Mouse (Mus musculus): ENCODE measurements around the gene Gm28635. TPM values are rescaled to one million over a fixed set of nuclear protein-coding genes. Genes with fewer than 3 reads are reported as not detected.
A peak's percentile ranks its signal among the peaks of the same experiment; 100 is the strongest.

The Gm28635 gene
- total and polyA plus RNA-seq, 3 experiments: 5.8 to 5.9 TPM; not detected in 1

DNA sequence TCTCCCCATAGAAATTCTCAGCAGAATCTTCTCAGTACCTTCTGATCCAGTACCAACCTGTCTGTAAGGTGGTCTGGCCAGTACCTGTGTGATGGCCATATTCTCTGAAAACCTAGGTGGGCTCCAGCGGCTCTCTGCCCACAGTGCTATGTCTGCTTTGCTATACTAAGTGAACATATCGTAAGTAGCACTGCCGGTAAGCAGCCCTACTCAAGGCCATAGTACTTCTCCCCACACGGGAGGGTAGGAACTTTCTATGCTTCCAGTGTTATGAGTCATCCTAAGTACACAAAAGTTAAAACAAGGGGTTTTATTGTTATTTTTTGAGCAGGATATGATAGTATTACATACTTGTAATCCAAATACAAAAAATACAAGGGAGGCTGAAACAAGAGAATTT, 43.8 kb downstream of the Gm28635 start:
- intact Hi-C loops (cut with DNase I): no loop called here

DNA sequence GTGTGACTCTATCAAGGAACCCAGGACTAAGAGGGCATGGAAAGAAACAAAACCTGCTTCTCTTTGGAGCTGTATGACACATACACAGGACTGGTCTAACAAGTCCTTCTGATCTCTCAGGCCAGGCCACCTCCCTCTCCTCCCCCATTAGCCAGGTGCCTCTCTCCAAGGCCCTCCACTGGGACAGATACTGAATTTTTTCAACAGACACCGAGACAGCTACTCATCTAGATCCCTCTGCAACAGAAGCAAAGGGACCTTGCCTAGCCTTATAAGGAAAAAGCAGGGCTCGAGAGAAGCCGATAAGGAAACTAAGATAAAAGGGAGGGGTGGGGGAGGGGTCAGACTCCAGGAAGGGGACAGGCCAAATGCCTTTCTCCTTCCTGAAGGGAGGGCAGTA, 44.8 kb downstream of the Gm28635 start:
- H3K9ac ChIP-seq (ENCODE audit: low read depth, low read length): peak overlapping the region; percentile 53
- peaks cover 5% of the 10 kb centered on the region for H3K79me2 ChIP-seq (replicated peaks; ENCODE audit: control insufficient read depth, insufficient read depth, low read length)
- peaks cover 44% of the 10 kb centered on the region for H3K4me1 ChIP-seq (ENCODE audit: control insufficient read depth, insufficient read depth, low read length)
- peaks cover 69% of the 10 kb centered on the region for H3K36me3 ChIP-seq (ENCODE audit: control insufficient read depth, insufficient read depth, low read length)
- no peak for DNase-seq
- no peak for TF ChIP-seq CTCF (IDR thresholded peaks at IDR 0.05)
- TF ChIP-seq EP300 (IDR thresholded peaks at IDR 0.05; ENCODE audit: insufficient read depth, low read depth, low read length): 0 out of 2 replicates have a peak, but pooled peaks have one; percentile 26
- H3K27me3 ChIP-seq (ENCODE audit: control insufficient read depth, insufficient read depth, low read length): no peaks in the 10 kb centered on the region
- peak overlapping the region; percentile 87 for H3K27ac ChIP-seq
- peak overlapping the region; percentile 9; the same call in 1 of the 2 replicates for H3K4me3 ChIP-seq
- 0% methylated on average over 3 of the region's 3 CpGs for WGBS
- intact Hi-C loops (cut with DNase I): loop anchor here (2.0 kb wide), 1 partner anchor 18 kb away; the partner anchor contains the start of gene Ctnnd1

More for the DNA sequence above, 43.8 kb downstream of the Gm28635 start:
- 18% methylated on average over 4 of the region's 4 CpGs for WGBS
- no peaks in the 10 kb centered on the region for H3K27me3 ChIP-seq (ENCODE audit: control insufficient read depth, insufficient read depth, low read length)
- DNase-seq: no peak
- no peak for TF ChIP-seq EP300 (IDR thresholded peaks at IDR 0.05; ENCODE audit: insufficient read depth, low read depth, low read length)
- TF ChIP-seq POLR2A (IDR thresholded peaks at IDR 0.05; ENCODE audit: insufficient read depth, low read depth, low read length): no peak
- TF ChIP-seq CTCF (IDR thresholded peaks at IDR 0.05): no peak
- H3K27ac ChIP-seq: peak overlapping the region; percentile 87
- H3K36me3 ChIP-seq (ENCODE audit: control insufficient read depth, insufficient read depth, low read length): peaks cover 71% of the 10 kb centered on the region
- H3K4me3 ChIP-seq: peak overlapping the region; percentile 13; the same call in 1 of the 2 replicates
- 0 out of 2 replicates have a peak overlapping the region, but pooled peaks have one; percentile 7 for H3K9ac ChIP-seq (ENCODE audit: low read depth, low read length)
- peaks cover 6% of the 10 kb centered on the region for H3K79me2 ChIP-seq (replicated peaks; ENCODE audit: control insufficient read depth, insufficient read depth, low read length)
- peaks cover 44% of the 10 kb centered on the region for H3K4me1 ChIP-seq (ENCODE audit: control insufficient read depth, insufficient read depth, low read length)

DNA sequence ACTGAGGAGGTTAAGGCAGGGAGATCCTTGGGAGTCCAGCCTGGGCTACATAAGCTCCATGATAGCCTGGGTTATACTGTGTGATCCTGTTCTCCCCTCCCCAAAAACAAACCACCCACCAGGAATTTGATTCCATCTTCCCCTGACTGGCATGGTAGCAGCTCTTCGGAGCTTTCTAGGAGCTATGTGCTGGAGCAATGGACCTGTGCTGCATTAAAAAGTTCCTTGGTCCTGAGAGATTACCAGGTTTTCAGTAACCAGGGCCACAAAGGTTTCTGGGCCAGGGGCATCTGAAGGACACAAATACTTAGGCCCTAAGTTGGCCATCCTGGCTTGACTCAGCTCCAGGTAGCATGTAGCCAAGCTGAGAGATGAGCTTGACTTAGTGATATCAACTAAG, 45.8 kb downstream of the Gm28635 start:
- no peaks in the 10 kb centered on the region for H3K27me3 ChIP-seq (ENCODE audit: control insufficient read depth, insufficient read depth, low read length)
- TF ChIP-seq POLR2A (IDR thresholded peaks at IDR 0.05; ENCODE audit: insufficient read depth, low read depth, low read length): no peak
- no peak for TF ChIP-seq EP300 (IDR thresholded peaks at IDR 0.05; ENCODE audit: insufficient read depth, low read depth, low read length)
- no peak for TF ChIP-seq CTCF (IDR thresholded peaks at IDR 0.05)
- H3K27ac ChIP-seq: peak overlapping the region; percentile 87
- no peak for DNase-seq
- H3K4me3 ChIP-seq: no peak overlapping the region
- H3K4me1 ChIP-seq (ENCODE audit: control insufficient read depth, insufficient read depth, low read length): peaks cover 46% of the 10 kb centered on the region
- H3K36me3 ChIP-seq (ENCODE audit: control insufficient read depth, insufficient read depth, low read length): peaks cover 68% of the 10 kb centered on the region
- H3K9ac ChIP-seq (ENCODE audit: low read depth, low read length): no peak overlapping the region
- H3K79me2 ChIP-seq (replicated peaks; ENCODE audit: control insufficient read depth, insufficient read depth, low read length): peaks cover 2% of the 10 kb centered on the region
- WGBS: 85% methylated on average over 1 of the region's 1 CpGs
- intact Hi-C loops (cut with DNase I): loop anchor here (2.0 kb wide), 1 partner anchor 19 kb away; the partner anchor contains the start of gene Ctnnd1

DNA sequence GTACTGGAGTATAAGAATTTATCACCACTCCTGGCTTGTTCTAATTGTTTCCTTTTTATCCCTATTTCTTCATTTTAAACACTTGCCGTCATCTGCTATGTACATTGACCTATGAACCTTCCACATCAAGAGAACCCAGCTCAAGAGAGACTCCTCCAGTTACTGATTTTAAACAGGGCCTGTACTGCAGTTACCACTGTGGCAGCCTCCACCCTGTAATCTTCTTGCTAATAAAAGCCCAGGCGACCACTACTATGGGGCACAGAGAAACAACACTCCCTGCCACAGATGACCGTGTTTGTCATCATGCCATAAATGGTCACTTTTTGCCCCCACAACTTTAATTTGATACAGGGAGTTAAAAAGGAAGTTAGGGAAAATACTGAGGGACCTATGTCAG, 50.8 kb downstream of the Gm28635 start:
- Histone ChIP-seq H3K4me1 (ENCODE audit: control insufficient read depth, insufficient read depth, low read length) (peaks cover 32% of the 10 kb centered on the region), H3K27me3 (ENCODE audit: control insufficient read depth, insufficient read depth, low read length) (no peaks in the 10 kb centered on the region), H3K36me3 (ENCODE audit: control insufficient read depth, insufficient read depth, low read length) (peaks cover 75% of the 10 kb centered on the region), H3K9ac (ENCODE audit: low read depth, low read length) (0 out of 2 replicates have a peak overlapping the region, but pooled peaks have one; percentile 34), H3K79me2 (replicated peaks; ENCODE audit: control insufficient read depth, insufficient read depth, low read length) (peaks cover 8% of the 10 kb centered on the region), H3K27ac (peak overlapping the region; percentile 6; the same call in 1 of the 2 replicates), H3K4me3 (no peak overlapping the region)
- intact Hi-C loops (cut with DNase I): no loop called here
- WGBS: 28% methylated on average over 3 of the region's 3 CpGs
- DNase-seq: no peak
- TF ChIP-seq CTCF (IDR thresholded peaks at IDR 0.05): no peak
- TF ChIP-seq EP300 (IDR thresholded peaks at IDR 0.05; ENCODE audit: insufficient read depth, low read depth, low read length): no peak
- no peak for TF ChIP-seq POLR2A (IDR thresholded peaks at IDR 0.05; ENCODE audit: insufficient read depth, low read depth, low read length)

DNA sequence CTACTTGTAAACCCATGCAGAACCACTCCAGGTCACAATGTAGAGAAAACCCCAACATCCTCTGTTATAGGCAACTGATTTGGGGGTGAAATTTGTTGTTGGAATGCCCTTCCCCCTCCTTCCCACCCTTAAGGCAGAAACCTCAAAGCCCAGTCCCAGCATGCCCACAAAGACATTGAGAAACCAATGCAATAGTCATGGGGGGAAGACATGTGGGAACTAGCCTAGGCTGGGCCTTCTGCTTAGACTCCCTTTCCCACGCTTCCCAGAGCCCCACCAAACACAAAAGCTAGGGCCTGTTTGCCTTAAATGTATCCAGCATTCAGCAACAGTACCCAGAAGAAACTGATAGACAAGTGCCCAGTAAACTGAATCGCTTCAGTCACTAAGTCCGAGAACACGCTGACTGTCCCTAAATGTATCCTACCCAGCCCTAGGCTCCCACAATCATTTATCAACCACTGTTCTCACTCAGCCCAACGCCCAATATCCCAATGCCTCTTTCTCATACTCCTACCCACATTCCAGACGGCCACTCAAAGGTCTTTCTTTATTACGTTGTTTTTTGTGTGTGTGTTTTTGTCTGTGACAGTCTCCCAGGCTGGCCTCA, 51.4 kb downstream of the Gm28635 start:
- no peak for DNase-seq
- H3K4me1 ChIP-seq (ENCODE audit: control insufficient read depth, insufficient read depth, low read length): peaks cover 28% of the 10 kb centered on the region
- peaks cover 75% of the 10 kb centered on the region for H3K36me3 ChIP-seq (ENCODE audit: control insufficient read depth, insufficient read depth, low read length)
- H3K9ac ChIP-seq (ENCODE audit: low read depth, low read length): no peak overlapping the region
- H3K27me3 ChIP-seq (ENCODE audit: control insufficient read depth, insufficient read depth, low read length): no peaks in the 10 kb centered on the region
- H3K4me3 ChIP-seq: no peak overlapping the region
- H3K27ac ChIP-seq: no peak overlapping the region; the same call in 1 of the 2 replicates
- 70% methylated on average over 7 of the region's 7 CpGs for WGBS
- no peak for TF ChIP-seq CTCF (IDR thresholded peaks at IDR 0.05)
- TF ChIP-seq EP300 (IDR thresholded peaks at IDR 0.05; ENCODE audit: insufficient read depth, low read depth, low read length): no peak
- TF ChIP-seq POLR2A (IDR thresholded peaks at IDR 0.05; ENCODE audit: insufficient read depth, low read depth, low read length): no peak
- peaks cover 8% of the 10 kb centered on the region for H3K79me2 ChIP-seq (replicated peaks; ENCODE audit: control insufficient read depth, insufficient read depth, low read length)
- intact Hi-C loops (cut with DNase I): no loop called here

DNA sequence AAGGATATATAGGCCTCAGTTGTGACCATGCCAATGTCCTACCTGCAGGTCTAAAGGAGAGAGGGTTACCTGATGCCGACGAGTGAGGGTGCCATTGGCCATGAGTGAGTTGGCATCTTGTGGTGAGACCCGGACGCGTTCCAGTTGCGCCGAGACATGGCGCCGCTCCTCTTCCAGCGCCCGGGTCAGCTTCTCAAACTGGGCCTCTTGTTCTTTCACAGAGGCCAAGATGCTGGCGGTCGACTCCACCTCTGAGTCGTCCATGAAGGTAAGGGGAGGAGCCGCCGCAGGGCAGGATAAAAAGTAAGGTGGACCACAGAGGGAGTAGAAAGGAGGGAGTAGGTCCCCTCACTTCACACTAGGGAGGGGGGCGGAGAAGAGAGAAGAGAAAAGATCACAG, 53.6 kb downstream of the Gm28635 start:
- H3K4me1 ChIP-seq (ENCODE audit: control insufficient read depth, insufficient read depth, low read length): peaks cover 30% of the 10 kb centered on the region
- peaks cover 70% of the 10 kb centered on the region for H3K36me3 ChIP-seq (ENCODE audit: control insufficient read depth, insufficient read depth, low read length)
- TF ChIP-seq POLR2A (IDR thresholded peaks at IDR 0.05; ENCODE audit: insufficient read depth, low read depth, low read length): no peak
- no peak for TF ChIP-seq CTCF (IDR thresholded peaks at IDR 0.05)
- no peak for TF ChIP-seq EP300 (IDR thresholded peaks at IDR 0.05; ENCODE audit: insufficient read depth, low read depth, low read length)
- H3K27ac ChIP-seq: peak overlapping the region; percentile 58
- WGBS: 91% methylated on average over 17 of the region's 17 CpGs
- intact Hi-C loops (cut with DNase I): no loop called here
- DNase-seq: no peak
- H3K79me2 ChIP-seq (replicated peaks; ENCODE audit: control insufficient read depth, insufficient read depth, low read length): peaks cover 6% of the 10 kb centered on the region
- no peaks in the 10 kb centered on the region for H3K27me3 ChIP-seq (ENCODE audit: control insufficient read depth, insufficient read depth, low read length)
- peak overlapping the region; percentile 54; the same call in 1 of the 2 replicates for H3K9ac ChIP-seq (ENCODE audit: low read depth, low read length)
- H3K4me3 ChIP-seq: no peak overlapping the region

All from heart, adult 2 months (tissue).